Mouse (Mus musculus) CD8-positive naive resting alpha-beta T cell, adult 2 months (primary cell): ENCODE measurements at regions not wholly inside any gene's neighbourhood (a gene's known extent, or its start where the extent isn't known, plus 50 kb on each side); places are given as distances from the start of the nearest gene placed in this dataset.

ENCODE experiments used
- DNase-seq, 2 experiments: peaks; one replicate each; pipeline ENCODE4 v3.0.0; 2022; ENCODE audit warnings: low read depth in 2 of 2, low spot score in 2 of 2

GRCm38 (mm10) chr5:133576595-133576994, 522.9 kb upstream of the Castor2 start:
- no peak for DNase-seq

GRCm38 (mm10) chr5:133569096-133569495, 530.4 kb upstream of the Castor2 start:
- DNase-seq = no peak

GRCm38 (mm10) chr5:133566506-133566905, 533.0 kb upstream of the Castor2 start:
- no peak for DNase-seq

- no peak for DNase-seq
Measured at GRCm38 (mm10) chr5:133550657-133551056, 548.9 kb upstream of the Castor2 start.

- DNase-seq = no peak
Measured at GRCm38 (mm10) chr5:133542217-133542616, 557.3 kb upstream of the Castor2 start.

- DNase-seq = no peak
Measured at GRCm38 (mm10) chr5:133532678-133533077, 566.8 kb upstream of the Castor2 start.

- no peak for DNase-seq
Measured at GRCm38 (mm10) chr5:133505661-133506060, 593.9 kb upstream of the Castor2 start.

- DNase-seq = no peak
Measured at GRCm38 (mm10) chr5:133487806-133488290, 611.7 kb upstream of the Castor2 start.

DNA sequence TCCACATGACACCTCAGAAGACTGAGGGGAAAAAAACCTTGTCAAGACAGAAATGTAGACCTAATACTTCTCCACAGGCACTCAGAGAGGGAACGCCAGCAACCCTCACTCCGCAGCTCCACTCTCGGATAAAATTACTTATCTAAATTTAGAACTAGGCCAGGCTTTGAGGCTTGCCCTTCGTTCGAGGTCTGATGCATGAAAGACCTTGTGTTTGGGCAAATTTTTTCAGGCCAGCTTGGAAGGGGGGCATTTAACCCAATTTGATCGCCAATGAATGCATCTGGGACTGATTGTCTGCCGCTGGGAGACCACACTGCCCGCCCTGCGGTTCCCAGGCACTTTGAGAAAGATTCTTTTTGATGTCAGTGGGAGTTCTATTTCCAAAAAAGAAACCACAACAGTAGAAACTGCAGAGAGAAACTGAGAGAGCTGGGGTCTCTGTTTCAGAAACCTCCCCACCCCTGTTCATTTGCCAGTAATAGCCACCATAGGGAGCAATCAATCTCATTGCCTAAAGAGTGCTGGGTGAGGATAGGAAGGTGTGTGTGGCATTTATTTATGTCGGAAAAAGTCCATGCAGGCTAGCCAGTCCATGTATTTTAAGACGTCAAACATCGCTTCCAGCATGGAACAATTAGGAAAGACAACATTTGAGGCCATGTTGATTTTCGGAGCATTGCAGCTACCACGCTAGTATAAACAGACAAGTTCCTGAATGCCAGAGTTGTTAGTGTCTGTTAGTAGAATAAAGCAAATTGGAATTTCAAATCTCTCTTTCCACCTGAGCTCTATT, 617.0 kb upstream of the Castor2 start:
- no peak for DNase-seq

- no peak for DNase-seq
Measured at GRCm38 (mm10) chr5:133479205-133479604, 620.3 kb upstream of the Castor2 start.

GRCm38 (mm10) chr5:133453349-133454049, 646.0 kb upstream of the Castor2 start:
- DNase-seq = no peak

- no peak for DNase-seq
Measured at GRCm38 (mm10) chr5:133449926-133450325, 649.6 kb upstream of the Castor2 start.

DNA sequence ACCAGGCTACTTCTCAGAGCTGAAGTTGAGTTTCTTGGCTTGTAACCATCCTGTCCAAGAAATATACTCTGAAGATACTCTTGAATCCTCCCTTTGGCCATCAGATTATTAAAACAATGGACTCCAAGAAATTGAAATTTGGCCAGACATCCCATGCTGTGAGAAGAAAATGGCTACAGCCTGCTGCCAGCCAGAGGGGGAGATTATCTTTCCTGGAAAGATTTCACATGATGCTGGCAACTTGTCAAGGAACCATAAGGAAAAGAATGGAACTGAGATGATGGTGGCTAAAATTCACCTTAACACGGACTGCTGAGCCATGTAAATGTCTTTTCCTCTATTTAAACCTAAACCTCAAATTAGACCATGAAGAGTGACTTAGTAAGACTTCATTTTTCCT, 698.7 kb upstream of the Castor2 start:
- no peak for DNase-seq

DNA sequence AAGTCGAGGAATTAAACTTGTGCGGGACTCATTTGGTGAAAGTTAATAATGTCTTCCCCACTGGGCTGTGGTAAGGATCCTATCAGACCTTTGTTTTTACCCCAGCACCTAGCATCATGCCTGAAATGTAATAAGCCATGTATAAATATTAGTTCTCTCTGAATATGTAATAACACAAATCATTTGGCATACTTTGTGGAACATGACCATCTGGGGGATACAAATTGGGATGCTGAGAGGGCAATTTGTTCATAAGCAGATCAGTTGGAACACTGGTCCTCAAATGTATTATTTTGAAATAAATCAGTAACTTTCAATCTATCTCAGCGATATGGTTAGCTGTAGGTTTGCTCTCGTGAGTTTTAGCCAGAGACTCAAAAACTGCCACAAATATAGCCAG, 709.6 kb upstream of the Castor2 start:
- no peak for DNase-seq

GRCm38 (mm10) chr5:133389023-133389840, 710.3 kb upstream of the Castor2 start:
- no peak for DNase-seq

GRCm38 (mm10) chr5:133385374-133386349, 713.8 kb upstream of the Castor2 start:
- no peak for DNase-seq

DNA sequence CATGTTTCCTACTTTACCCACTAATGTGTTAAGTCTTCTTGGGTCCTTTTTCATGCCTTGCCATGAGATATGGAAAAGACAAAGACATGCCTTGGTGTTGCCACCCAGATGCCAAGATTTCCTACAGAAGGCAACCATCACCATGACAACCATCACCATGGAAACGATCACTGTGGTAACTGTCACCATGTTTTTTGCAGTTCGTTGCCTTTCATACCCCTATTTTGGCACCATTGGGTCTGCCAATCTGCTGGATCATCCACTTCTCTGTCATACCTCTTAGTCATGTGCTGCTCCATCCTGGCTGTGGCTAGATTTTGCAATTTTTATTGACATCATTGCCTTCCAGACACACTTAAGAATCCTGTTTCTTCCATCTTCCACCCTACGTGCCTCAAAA, 733.7 kb upstream of the Castor2 start:
- no peak for DNase-seq

GRCm38 (mm10) chr5:133347516-133347915, 752.0 kb upstream of the Castor2 start:
- DNase-seq = no peak

- no peak for DNase-seq
Measured at GRCm38 (mm10) chr5:133341973-133342372, 757.5 kb upstream of the Castor2 start.

DNA sequence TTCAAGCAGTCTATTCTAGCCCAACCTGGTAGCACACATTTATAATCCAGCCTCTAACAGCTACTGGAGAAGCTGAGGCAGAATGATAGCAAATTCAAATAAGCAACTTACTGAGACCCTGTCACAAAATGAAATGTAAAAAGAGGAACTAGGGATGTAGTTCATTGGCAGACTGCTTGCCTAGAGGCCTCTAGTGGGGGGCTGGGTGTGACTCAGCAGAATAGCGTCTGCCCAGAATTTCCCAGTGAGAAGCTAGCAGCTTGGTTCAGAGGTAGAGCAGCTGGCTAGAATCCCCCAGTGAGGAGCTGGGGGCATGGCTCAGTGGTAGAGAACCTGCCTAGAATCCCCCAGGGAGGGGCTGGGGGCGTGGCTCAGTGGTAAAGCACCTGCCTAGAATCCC, 777.5 kb upstream of the Auts2 start:
- DNase-seq = no peak
